Mouse (Mus musculus) embryonic fibroblast, embryonic 13.5 days (primary cell): Measurements from ENCODE around the gene Tbc1d4. TPM values are rescaled to one million over a fixed set of nuclear protein-coding genes. Genes with fewer than 3 reads are reported as not detected.

Source experiments
- H3K27ac ChIP-seq: 2 replicates; pipeline ENCODE4 v1.5.1; 2012; ENCODE audit warnings: low read length, control low read depth, inconsistent platforms; ENCODE audit not compliant: insufficient read depth
- H3K4me1 ChIP-seq: 2 replicates; pipeline ENCODE4 v1.6.1; 2011; ENCODE audit warnings: low read length; ENCODE audit not compliant: control insufficient read depth, insufficient read depth
- H3K4me3 ChIP-seq: 2 replicates; pipeline ENCODE4 v1.5.1; 2011; ENCODE audit warnings: mild to moderate bottlenecking, control low read depth, low read length; ENCODE audit not compliant: insufficient read depth
- CTCF ChIP-seq: IDR thresholded peaks from 2 replicates; pipeline ENCODE4 v1.5.1; 2011; ENCODE audit warnings: mild to moderate bottlenecking, control low read depth, low read length, moderate library complexity, borderline replicate concordance; ENCODE audit not compliant: insufficient read depth
- POLR2A ChIP-seq: IDR thresholded peaks from 2 replicates; pipeline ENCODE4 v1.6.1; 2011; ENCODE audit warnings: low read depth, mild to moderate bottlenecking, control low read depth, low read length, moderate library complexity
- polyA plus RNA-seq: library from polyadenylated mRNA; stranded (reverse); fragments of >200 nt; gene quantifications from 2 replicates; pipeline ENCODE4 v1.2.4, GENCODE M21; 2011; ENCODE audit warnings: low read depth; ENCODE audit not compliant: missing spikeins, insufficient read length

The Tbc1d4 gene
- polyA plus RNA-seq, 1 experiment: 3.2 TPM

DNA sequence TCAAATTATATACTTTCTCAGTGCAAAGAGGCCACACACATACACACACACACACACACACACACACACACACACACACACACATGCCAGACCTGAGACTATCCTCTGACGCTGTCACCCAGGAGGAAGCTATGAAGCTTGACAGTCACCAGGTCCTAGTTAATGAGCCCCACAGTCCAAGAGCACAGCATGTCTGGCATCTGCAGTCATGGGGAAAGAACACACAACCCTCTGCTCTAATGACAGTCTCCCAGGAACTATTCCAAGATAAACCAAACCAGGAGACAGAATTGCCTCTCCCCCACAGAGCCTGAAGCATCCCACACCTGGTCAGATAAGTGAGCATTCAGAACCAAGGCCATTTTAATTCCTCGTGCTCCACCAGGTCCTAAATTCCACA lies 71.1 kb downstream of the Tbc1d4 start:
- no peak overlapping the region for H3K4me3 ChIP-seq
- H3K4me1 ChIP-seq: no peaks in the 10 kb centered on the region; the same call in 1 of the 2 replicates
- no peak overlapping the region for H3K27ac ChIP-seq
- TF ChIP-seq POLR2A: no peak
- TF ChIP-seq CTCF: no peak

DNA sequence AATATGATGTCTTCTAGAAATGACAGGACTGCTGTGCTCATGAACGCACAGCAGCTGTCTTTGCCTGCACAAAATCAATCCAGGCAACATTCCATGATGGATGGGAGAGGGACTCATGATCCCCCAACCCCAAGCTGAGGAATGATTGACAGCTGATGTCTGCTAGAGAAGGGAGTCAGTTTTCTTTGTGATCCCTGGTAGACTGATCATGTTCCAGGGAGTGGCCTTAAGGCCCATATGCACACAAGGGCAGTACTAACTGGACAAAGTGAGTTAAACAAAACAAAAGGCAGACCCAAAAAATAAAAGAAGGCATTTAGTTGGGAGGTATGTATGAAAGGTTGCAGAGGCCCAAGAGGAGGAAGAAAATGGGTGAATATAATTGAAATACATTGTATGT lies 71.6 kb downstream of the Tbc1d4 start:
- Histone ChIP-seq H3K4me3 (no peak overlapping the region), H3K4me1 (no peaks in the 10 kb centered on the region; the same call in 1 of the 2 replicates), H3K27ac (no peak overlapping the region)
- TF ChIP-seq CTCF (no peak), POLR2A (no peak)

DNA sequence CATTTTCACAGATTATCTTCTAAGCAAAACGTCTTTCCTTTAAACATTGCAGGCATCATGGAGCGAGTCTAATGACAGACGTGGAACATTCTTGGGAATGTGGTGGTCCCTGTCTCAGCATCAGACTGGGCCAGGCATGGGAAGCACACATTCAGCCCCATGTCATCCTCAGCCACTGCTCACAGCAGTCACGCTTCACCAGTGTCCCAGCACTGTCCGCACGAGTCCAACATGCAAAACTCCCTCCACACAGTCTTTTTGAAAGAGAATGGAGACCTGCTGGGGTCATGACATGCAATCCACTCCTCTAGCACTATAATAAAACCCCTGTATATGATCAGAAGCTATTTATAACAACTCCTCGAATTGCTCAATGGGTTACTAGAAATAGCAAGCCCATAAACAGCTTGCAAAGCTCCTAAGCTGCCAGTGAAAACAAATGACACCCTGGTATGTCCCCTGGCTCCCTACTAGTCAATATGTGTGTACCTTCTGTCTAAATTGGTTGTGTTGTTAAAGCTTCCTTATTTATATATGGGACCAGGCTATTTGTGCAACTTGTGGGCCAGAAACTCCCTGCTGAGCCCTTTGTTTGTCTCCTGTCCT lies 76.8 kb downstream of the Tbc1d4 start:
- Histone ChIP-seq H3K4me3 (no peak overlapping the region), H3K4me1 (no peaks in the 10 kb centered on the region)
- TF ChIP-seq CTCF (no peak), POLR2A (no peak)

DNA sequence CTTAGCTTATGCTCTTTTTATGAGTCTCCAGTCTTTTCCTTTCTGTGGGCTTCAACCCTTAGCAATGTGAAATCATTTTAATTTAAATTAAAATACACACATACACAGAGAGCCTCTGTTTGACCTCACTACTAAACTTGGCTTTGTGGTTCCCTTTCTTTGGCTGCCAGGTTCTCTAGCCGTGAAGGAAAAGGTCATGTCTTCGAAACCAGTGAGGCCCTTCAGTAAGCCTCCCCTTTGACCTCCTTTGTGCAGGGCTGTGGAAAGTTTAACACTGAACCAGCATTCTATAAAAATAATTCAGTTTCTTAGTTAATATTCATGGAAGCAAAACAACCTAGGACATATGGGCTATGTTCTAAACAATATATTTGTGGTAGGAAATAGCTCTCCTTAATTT lies 78.5 kb downstream of the Tbc1d4 start:
- TF ChIP-seq POLR2A (no peak), CTCF (no peak)
- H3K4me1 ChIP-seq: no peaks in the 10 kb centered on the region
- no peak overlapping the region for H3K4me3 ChIP-seq
- H3K27ac ChIP-seq: no peak overlapping the region

More for the DNA sequence above, 76.8 kb downstream of the Tbc1d4 start:
- no peak overlapping the region for H3K27ac ChIP-seq

DNA sequence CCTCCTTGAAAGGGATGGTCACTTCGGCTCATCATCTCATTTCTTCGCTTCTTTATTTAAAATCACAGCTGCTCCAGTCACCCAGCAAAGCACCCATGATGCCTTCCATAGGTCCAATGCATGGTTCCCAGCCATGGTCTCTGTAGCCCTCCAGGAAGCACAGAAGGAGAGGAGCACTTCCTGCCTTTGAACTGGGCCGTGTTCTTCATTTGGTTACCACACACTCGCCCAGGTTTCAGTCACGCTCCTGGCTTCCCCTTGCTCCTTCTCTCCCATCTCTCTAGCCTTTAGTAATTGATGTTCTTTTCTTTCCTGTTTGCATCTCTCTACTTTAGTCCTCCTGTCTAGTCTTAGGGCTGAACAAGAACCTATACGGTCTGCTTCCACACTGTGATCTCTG lies 79.8 kb downstream of the Tbc1d4 start:
- Histone ChIP-seq H3K4me3 (no peak overlapping the region), H3K4me1 (no peaks in the 10 kb centered on the region), H3K27ac (no peak overlapping the region)
- no peak for TF ChIP-seq POLR2A
- TF ChIP-seq CTCF: no peak

DNA sequence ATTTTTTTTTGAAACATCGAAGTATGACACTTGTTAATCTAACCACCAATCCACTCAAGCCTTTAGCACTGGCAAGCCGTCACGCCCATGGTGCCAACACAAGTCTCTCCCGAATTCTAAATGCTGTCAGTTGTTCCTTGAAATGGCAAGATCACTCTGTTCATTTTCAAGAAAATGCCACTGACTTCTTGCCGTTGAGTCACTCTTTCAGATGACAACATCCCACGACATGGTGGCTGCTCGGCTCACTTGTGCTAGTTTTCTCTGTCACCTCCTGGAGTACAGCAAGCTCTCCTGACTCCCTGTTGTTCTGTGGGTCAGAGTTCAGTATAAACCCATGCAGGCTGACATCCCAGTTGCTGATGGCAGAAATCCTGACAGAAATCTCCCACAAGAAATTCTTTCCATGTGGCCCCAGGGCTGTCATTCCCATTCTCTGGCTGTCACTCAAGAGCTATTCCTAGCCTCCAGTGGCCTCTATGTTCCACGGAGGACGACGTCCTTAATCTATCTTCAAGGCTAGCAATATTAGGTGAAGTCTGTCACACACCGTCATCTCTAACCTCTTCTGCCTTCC lies 81.5 kb downstream of the Tbc1d4 start:
- TF ChIP-seq CTCF: no peak
- no peak for TF ChIP-seq POLR2A

DNA sequence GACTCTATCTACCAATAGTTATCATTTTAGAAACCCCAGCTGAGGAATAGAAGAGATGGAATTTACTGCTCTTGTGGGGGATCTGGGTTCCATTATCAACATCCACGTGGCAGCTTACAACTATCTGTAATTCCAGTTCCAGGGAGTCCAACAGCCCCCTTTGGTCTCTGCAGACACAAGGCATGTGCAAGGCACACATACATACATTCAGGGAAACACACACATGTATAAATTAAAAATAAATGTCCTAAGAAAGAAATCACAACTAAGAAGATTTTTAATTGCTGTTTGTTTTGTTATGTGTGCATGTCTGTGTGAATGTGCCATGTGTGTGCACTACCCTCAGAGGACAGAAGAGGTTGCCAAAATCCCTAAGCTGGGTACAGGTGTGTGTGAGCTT lies 82.5 kb downstream of the Tbc1d4 start:
- Histone ChIP-seq H3K4me1 (no peaks in the 10 kb centered on the region), H3K27ac (no peak overlapping the region), H3K4me3 (no peak overlapping the region)
- no peak for TF ChIP-seq POLR2A
- no peak for TF ChIP-seq CTCF

More for the DNA sequence above, 81.5 kb downstream of the Tbc1d4 start:
- Histone ChIP-seq H3K27ac (no peak overlapping the region), H3K4me3 (no peak overlapping the region), H3K4me1 (no peaks in the 10 kb centered on the region)

DNA sequence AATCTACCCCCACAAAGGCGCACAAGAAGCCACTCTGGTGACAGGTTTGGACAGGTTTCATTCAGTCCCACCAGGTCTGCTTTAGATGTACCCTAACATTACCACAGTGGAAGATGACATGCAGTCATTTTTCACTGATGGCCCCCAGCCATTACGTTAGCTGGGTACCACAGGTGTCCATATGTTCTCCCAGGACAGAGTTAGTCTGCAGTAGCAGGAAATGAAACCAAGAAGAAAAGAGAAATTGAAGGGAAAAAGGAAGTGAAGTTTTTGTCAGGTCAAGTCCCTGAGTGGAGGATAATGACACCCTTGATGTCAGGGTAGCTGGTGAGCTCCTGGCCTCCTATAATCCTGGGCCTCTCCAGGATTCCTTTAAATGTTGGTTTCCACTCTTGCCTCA lies 89.0 kb downstream of the Tbc1d4 start:
- TF ChIP-seq CTCF (no peak), POLR2A (no peak)
- H3K4me1 ChIP-seq: no peaks in the 10 kb centered on the region
- no peak overlapping the region for H3K4me3 ChIP-seq

DNA sequence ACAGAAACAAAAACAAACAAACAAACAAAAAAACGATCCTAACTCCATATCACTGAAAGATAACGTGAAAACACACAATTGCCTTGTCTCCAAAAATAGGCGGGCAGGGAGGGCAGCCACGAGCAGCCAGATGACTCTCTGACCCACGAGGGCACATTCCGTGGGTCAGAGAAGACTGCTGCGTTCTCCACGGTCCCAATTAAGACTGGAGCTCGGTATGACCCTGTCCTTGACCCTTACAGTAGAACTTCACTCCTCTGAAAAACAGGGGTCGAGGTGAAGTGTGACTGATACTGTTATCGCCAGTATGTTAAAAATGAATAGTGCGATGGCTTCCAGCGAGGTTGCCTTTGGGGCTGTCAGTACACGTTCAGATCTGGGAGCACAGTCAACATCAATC lies 90.7 kb downstream of the Tbc1d4 start:
- no peak overlapping the region for H3K4me3 ChIP-seq
- no peaks in the 10 kb centered on the region for H3K4me1 ChIP-seq
- TF ChIP-seq POLR2A: no peak
- no peak for TF ChIP-seq CTCF
- H3K27ac ChIP-seq: no peak overlapping the region

More for the DNA sequence above, 89.0 kb downstream of the Tbc1d4 start:
- no peak overlapping the region for H3K27ac ChIP-seq

DNA sequence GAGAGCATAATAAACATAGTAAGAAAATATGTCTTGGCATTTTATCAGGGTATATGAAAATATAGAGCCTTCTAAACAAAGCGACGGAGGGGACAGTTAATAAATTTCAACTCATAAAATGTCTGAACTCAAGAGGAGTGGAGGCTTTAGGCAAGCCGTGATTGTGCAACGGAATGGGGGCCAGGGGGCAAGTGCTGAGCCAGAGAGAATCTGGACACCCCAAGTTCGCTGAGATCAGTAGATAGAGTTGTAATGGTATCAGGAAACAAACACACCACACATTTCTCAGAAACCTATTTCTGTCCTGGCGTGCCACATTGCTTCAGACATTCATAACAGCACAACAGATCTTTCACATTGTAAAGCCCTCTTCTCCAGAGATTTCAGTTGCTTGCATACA lies 91.2 kb downstream of the Tbc1d4 start:
- Histone ChIP-seq H3K4me3 (no peak overlapping the region), H3K4me1 (no peaks in the 10 kb centered on the region), H3K27ac (no peak overlapping the region)
- no peak for TF ChIP-seq CTCF
- no peak for TF ChIP-seq POLR2A
